Mouse (Mus musculus) liver, embryonic 12.5 days (tissue): Measurements from ENCODE around the gene Slc8a2. TPM values are rescaled to one million over a fixed set of nuclear protein-coding genes. Genes with fewer than 3 reads are reported as not detected.

Experiments used
- ATAC-seq: fragments of 200-750 bp; cut with Nextera tagmentation; 2 replicates; pipeline ENCODE4 v1.8.0; 2017; ENCODE audit warnings: moderate number of reproducible peaks, mild to moderate bottlenecking, moderate library complexity
- H3K27ac ChIP-seq: fragments of 300-500 bp; sonication (generic); 2 replicates; pipeline ENCODE4 v1.5.1; 2016; ENCODE audit warnings: mild to moderate bottlenecking
- H3K27me3 ChIP-seq: fragments of 300-500 bp; sonication (generic); replicated peaks from 2 replicates; pipeline ENCODE4 v1.6.1; 2016; ENCODE audit warnings: mild to moderate bottlenecking, moderate library complexity
- H3K36me3 ChIP-seq: fragments of 300-500 bp; sonication (generic); 2 replicates; pipeline ENCODE4 v1.6.1; 2016; ENCODE audit warnings: mild to moderate bottlenecking, moderate library complexity
- H3K4me1 ChIP-seq: fragments of 300-500 bp; sonication (generic); 2 replicates; pipeline ENCODE4 v1.6.1; 2016
- H3K4me2 ChIP-seq: fragments of 300-500 bp; sonication (generic); 2 replicates; pipeline ENCODE4 v1.6.1; 2016; ENCODE audit warnings: mild to moderate bottlenecking, moderate library complexity
- H3K4me3 ChIP-seq: fragments of 300-500 bp; sonication (generic); 2 replicates; pipeline ENCODE4 v1.5.1; 2016; ENCODE audit warnings: mild to moderate bottlenecking, moderate library complexity
- H3K9ac ChIP-seq: fragments of 300-500 bp; sonication (generic); 2 replicates; pipeline ENCODE4 v1.6.1; 2016; ENCODE audit warnings: mild to moderate bottlenecking, moderate library complexity
- H3K9me3 ChIP-seq: fragments of 300-500 bp; sonication (generic); replicated peaks from 2 replicates; pipeline ENCODE4 v1.6.1; 2016; ENCODE audit warnings: mild to moderate bottlenecking, moderate library complexity
- WGBS: fragments of 180-500 bp; shearing (Covaris S2); methylation state at CpG from one replicate; pipeline ENCODE4 v1.1.7; 2016; ENCODE audit not compliant: insufficient replicate concordance; 5-methylcytosine and 5-hydroxymethylcytosine counted together
- polyA plus RNA-seq: library from polyadenylated mRNA; unstranded; fragments of >200 nt; fragmentation: Nextera tagmentation; extraction: Ambion mirVana; gene quantifications from 2 replicates; pipeline ENCODE4 v1.2.1, GENCODE M21; 2016

The Slc8a2 gene
- polyA plus RNA-seq, 1 experiment from 2014 or later, result not detected

DNA sequence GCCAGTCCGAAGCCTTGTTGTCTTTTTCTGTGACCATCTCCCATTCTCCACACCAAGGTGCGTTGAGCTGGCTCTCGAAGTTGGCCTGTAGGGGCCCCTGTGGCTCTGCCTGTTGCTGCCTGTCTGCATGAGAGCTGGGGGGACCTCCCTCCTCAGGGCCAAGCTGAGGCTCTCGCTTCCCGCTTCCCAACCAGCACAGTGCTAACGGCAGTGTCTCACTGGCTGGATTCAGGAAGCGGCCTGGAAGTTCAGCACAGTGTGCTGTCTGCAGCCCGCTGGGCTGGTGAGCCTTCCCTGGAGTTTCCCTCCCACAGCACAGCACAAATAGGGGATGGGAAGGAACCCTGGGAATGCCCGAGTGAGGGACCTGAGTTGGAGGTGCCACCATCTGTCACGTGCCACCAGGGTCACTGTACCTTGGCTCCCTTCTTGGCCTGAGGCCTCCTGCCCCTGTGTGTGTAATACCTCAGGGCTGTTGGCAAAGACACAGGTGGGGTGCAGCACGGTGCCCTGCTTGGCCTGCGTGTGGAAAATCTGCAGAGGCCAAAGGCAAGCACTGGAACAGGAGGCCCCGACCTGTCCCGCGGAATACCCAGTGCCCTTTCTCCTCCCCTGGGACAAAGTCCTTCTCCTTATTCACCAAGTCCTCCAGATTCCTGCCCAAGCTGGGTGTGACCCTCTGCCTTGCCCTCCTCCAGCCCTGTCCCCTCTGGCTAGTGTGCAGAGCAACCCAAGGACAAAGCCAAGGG lies 73.3 kb downstream of the Slc8a2 start:
- no peak for ATAC-seq
- H3K4me2 ChIP-seq, result no peak overlapping the region
- peaks cover 94% of the 10 kb centered on the region for H3K36me3 ChIP-seq
- no peak overlapping the region for H3K9ac ChIP-seq
- H3K4me3 ChIP-seq, result no peak overlapping the region
- H3K4me1 ChIP-seq, result no peaks in the 10 kb centered on the region
- no peak overlapping the region for H3K27ac ChIP-seq
- 79% methylated on average over 15 of the region's 15 CpGs for WGBS
- no peaks in the 10 kb centered on the region for H3K27me3 ChIP-seq
- H3K9me3 ChIP-seq, result no peaks in the 10 kb centered on the region

DNA sequence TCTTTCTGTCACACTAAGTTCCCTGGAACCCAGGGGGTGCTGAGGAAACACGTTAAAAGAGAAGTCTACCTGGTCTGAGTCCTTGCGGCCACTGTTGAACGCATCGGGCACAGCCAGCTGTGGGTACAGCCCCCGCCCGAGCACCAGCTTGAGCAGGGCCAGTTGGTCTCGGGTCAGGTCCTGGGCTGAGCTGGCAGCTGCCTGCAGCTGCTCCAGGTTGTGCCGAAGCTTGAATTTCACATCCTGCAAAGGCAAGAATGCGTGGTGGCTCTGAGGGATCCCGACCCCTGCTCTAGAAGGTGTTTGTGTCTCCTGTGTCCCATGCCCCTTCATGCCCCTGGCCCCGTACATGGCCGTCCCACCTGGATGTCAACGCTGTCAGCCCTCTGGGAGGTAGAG lies 73.9 kb downstream of the Slc8a2 start:
- Histone ChIP-seq H3K9ac (no peak overlapping the region), H3K36me3 (peaks cover 90% of the 10 kb centered on the region), H3K9me3 (no peaks in the 10 kb centered on the region), H3K27ac (no peak overlapping the region), H3K4me1 (no peaks in the 10 kb centered on the region), H3K4me3 (no peak overlapping the region), H3K27me3 (no peaks in the 10 kb centered on the region), H3K4me2 (no peak overlapping the region)
- no peak for ATAC-seq
- WGBS, result 87% methylated on average over 13 of the region's 13 CpGs

DNA sequence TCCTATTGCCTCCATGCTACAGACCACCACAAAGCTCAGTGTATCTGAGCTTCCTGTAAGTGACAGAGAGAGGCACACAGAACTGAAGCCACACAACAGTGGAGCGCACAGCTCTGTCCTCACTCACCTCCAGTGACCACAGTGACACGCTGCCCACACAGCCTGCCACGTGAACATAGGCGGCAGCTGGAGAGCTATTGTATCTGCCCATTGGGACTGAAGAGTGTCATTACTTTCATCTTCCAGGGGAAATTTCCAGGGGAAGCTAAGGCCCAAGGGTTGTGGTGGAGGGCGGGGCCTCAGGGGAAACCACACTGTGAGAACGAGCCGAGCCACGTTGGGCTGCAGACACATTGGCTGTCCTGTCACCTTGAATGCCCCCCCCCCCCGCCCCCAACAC lies 75.2 kb downstream of the Slc8a2 start:
- Histone ChIP-seq H3K4me1 (no peaks in the 10 kb centered on the region), H3K9ac (no peak overlapping the region), H3K4me2 (no peak overlapping the region), H3K27ac (no peak overlapping the region), H3K4me3 (no peak overlapping the region), H3K36me3 (peaks cover 89% of the 10 kb centered on the region), H3K9me3 (no peaks in the 10 kb centered on the region), H3K27me3 (no peaks in the 10 kb centered on the region)
- WGBS, result 54% methylated on average over 9 of the region's 9 CpGs
- ATAC-seq, result no peak

DNA sequence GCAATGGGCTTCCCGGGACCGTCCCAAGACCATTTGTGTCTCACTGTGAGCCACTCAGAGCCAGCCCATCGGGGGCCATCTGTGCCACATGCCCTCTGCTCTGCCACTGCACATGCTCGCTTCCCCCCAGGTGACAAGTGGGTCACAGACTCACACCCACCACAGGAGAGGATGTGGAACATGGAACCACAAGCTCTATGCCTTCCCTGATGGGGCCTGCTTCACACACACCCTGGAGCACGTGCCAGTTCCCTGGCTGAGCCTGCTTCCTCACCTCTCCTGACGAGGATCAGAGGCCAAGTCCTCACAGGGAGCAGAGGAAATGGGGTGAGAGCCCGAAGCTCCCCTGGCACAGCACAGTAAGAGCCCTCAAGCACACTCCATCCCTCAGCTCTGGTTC lies 77.5 kb downstream of the Slc8a2 start:
- H3K9ac ChIP-seq, result no peak overlapping the region
- no peak overlapping the region for H3K4me2 ChIP-seq
- 74% methylated on average over 7 of the region's 7 CpGs for WGBS
- H3K27me3 ChIP-seq, result no peaks in the 10 kb centered on the region
- H3K4me3 ChIP-seq, result no peak overlapping the region
- no peak overlapping the region for H3K27ac ChIP-seq
- H3K36me3 ChIP-seq, result peaks cover 89% of the 10 kb centered on the region
- no peaks in the 10 kb centered on the region for H3K9me3 ChIP-seq
- H3K4me1 ChIP-seq, result no peaks in the 10 kb centered on the region
- ATAC-seq, result no peak

DNA sequence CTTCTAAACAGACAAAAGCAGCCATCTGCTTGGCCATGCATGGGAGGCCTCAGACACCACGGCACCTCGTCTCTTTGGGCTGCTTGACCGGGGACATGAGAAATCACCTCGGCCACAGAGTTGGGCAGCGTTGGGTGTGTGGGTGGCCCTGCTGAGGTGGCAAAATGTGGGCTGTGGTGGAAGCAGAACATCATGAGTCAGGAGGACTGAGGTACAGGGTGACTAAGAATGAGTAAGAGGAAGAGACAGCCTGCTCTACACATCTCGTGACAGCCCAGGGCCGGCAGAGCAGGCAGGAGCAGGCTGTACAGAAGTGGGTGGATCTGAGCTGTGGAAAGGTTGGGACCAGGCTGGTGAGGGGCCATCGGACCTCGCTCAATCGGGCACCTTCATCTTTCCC lies 77.9 kb downstream of the Slc8a2 start:
- WGBS, result 74% methylated on average over 10 of the region's 10 CpGs
- no peaks in the 10 kb centered on the region for H3K27me3 ChIP-seq
- no peak; the same call in 1 of the 2 replicates for ATAC-seq
- H3K27ac ChIP-seq, result no peak overlapping the region
- no peak overlapping the region for H3K9ac ChIP-seq
- no peaks in the 10 kb centered on the region for H3K9me3 ChIP-seq
- no peak overlapping the region for H3K4me2 ChIP-seq
- H3K36me3 ChIP-seq, result peaks cover 87% of the 10 kb centered on the region
- H3K4me1 ChIP-seq, result no peaks in the 10 kb centered on the region
- no peak overlapping the region for H3K4me3 ChIP-seq

DNA sequence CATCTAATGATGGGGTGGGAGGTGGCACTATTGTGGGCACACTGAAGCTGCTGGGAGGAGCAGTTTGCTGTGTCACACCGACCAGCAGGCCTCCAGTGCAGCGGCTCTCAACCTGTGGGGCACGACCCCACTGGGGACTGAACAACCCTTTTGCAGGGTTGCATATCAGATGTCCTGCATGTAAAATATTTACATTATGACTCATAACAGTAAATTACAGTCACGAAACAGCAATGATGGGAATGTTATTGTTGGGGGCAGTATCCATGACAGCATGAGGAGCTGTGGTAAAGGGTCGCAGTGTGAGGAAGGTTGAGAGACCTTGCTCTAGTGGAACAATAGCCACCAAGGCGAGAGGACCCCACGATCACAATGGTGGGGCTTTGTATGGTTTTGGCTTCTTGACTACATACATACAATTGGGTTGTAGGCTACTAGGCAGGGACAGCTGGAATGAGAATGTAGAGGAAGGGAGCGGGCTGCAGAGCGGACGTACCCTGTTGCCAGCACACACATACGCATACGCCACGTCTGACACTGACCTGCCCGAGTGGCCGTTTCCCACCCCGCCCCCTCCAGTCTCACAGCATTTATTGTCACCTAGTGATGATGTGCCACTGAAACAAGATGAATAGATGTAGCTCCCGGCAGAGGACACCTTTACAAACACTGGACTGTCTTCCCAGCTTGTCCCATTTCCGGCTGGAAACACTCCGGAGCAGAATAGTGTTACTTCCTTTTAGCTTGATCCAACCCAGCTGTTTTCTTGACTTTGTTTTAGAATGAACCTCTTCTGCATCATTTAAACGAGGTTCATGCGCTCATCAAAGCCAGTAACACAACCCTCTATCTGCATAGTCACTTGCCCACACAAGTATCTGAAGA lies 79.4 kb downstream of the Slc8a2 start:
- ATAC-seq, result no peak

More for the DNA sequence above, 79.4 kb downstream of the Slc8a2 start:
- Histone ChIP-seq H3K4me2 (no peak overlapping the region), H3K9me3 (no peaks in the 10 kb centered on the region), H3K27me3 (no peaks in the 10 kb centered on the region), H3K36me3 (peaks cover 87% of the 10 kb centered on the region), H3K4me1 (no peaks in the 10 kb centered on the region; the same call in 1 of the 2 replicates), H3K27ac (no peak overlapping the region), H3K4me3 (no peak overlapping the region), H3K9ac (no peak overlapping the region)
- 83% methylated on average over 21 of the region's 21 CpGs for WGBS

Other genes starting within 250 kb of the Slc8a2 start
- not detected in 2 replicates for gene Crx, start 249.9 kb upstream of the Slc8a2 start, polyA plus RNA-seq
- not detected in 2 replicates for gene Crxos, start 247.2 kb upstream of the Slc8a2 start, polyA plus RNA-seq
- 445 and 464 TPM in 2 replicates for gene Selenow, start 207.4 kb upstream of the Slc8a2 start, polyA plus RNA-seq
- gene Nop53, start 183.8 kb upstream of the Slc8a2 start, polyA plus RNA-seq, result 130 and 143 TPM in 2 replicates
- gene Ehd2, start 162.3 kb upstream of the Slc8a2 start, polyA plus RNA-seq, result 6.5 and 7.8 TPM in 2 replicates
- gene Bicra, start 81.9 kb upstream of the Slc8a2 start, polyA plus RNA-seq, result 2.9 and 3.3 TPM in 2 replicates
- gene Zfp541, start 68.0 kb upstream of the Slc8a2 start, polyA plus RNA-seq, result not detected in 2 replicates
- 163 and 165 TPM in 2 replicates for gene Napa, start 31.4 kb upstream of the Slc8a2 start, polyA plus RNA-seq
- gene Kptn, start 9.9 kb upstream of the Slc8a2 start, polyA plus RNA-seq, result 13.4 and 15.0 TPM in 2 replicates
- gene Meis3, start 45.3 kb downstream of the Slc8a2 start, polyA plus RNA-seq, result 4.4 and 5.7 TPM in 2 replicates
- gene Dhx34, start 92.2 kb downstream of the Slc8a2 start, polyA plus RNA-seq, result 9.5 and 9.6 TPM in 2 replicates
- 1.6 and 1.7 TPM in 2 replicates for gene C5ar2, start 114.3 kb downstream of the Slc8a2 start, polyA plus RNA-seq
- gene C5ar1, start 129.7 kb downstream of the Slc8a2 start, polyA plus RNA-seq, result 1.7 and 2.1 TPM in 2 replicates
- 8.6 and 8.8 TPM in 2 replicates for gene Inafm1, start 143.8 kb downstream of the Slc8a2 start, polyA plus RNA-seq
- 29.7 and 30.0 TPM in 2 replicates for gene Ccdc9, start 157.0 kb downstream of the Slc8a2 start, polyA plus RNA-seq
- gene Bbc3, start 178.6 kb downstream of the Slc8a2 start, polyA plus RNA-seq, result 5.9 and 7.6 TPM in 2 replicates